Mouse (Mus musculus): Measurements from ENCODE around the gene Arhgap45. TPM values are rescaled to one million over a fixed set of nuclear protein-coding genes. Genes with fewer than 3 reads are reported as not detected.

Arhgap45 gene
- polyA plus RNA-seq, 1 experiment from 2014 or later = 3.4 TPM

- no peaks in the 10 kb centered on the region for H3K27me3 ChIP-seq (ENCODE audit: control insufficient read depth, insufficient read depth, low read length)
- peaks cover 13 to 15% of the 10 kb centered on the region in 2 experiments; a peak in 3 of 4 replicates for H3K4me1 ChIP-seq (ENCODE audit: control insufficient read depth in 2 of 2, insufficient read depth in 2 of 2, low read length in 2 of 2)
- H3K9ac ChIP-seq (ENCODE audit: low read length) = no peak overlapping the region
- H3K4me2 ChIP-seq (ENCODE audit: low read length) = no peak overlapping the region
- no peak overlapping the region for H3K27ac ChIP-seq (replicated peaks in 1 of 2; ENCODE audit: control insufficient read depth in 1 of 2, insufficient read depth in 1 of 2, low read depth in 2 of 2, low read length in 2 of 2)
- no peaks in the 10 kb centered on the region; the same call in 1 of the 2 replicates for H3K36me3 ChIP-seq (ENCODE audit: control insufficient read depth, insufficient read depth, low read length)
- WGBS = 85% methylated on average over 12 of the region's 12 CpGs
- H3K4me3 ChIP-seq (ENCODE audit: control insufficient read depth in 1 of 2, insufficient read depth in 1 of 2, low read depth in 1 of 2, low read length in 2 of 2) = no peak overlapping the region
- H3K9me3 ChIP-seq (ENCODE audit: control insufficient read depth, low read length) = no peaks in the 10 kb centered on the region
- ATAC-seq (ENCODE audit: insufficient number of reproducible peaks, insufficient read depth, low FRiP score, low read depth) = no peak
These were observed 5.7 kb downstream of the Arhgap45 start for GRCm38 (mm10) chr10:80022164-80022563.

- H3K27me3 ChIP-seq (ENCODE audit: control insufficient read depth, insufficient read depth, low read length) = no peaks in the 10 kb centered on the region
- no peak for ATAC-seq (ENCODE audit: insufficient number of reproducible peaks, insufficient read depth, low FRiP score, low read depth)
- H3K4me1 ChIP-seq (ENCODE audit: control insufficient read depth in 2 of 2, insufficient read depth in 2 of 2, low read length in 2 of 2) = peaks cover 13 to 15% of the 10 kb centered on the region in 2 experiments; a peak in 3 of 4 replicates
- WGBS = 93% methylated on average over 8 of the region's 8 CpGs
- no peak overlapping the region for H3K9ac ChIP-seq (ENCODE audit: low read length)
- H3K9me3 ChIP-seq (ENCODE audit: control insufficient read depth, low read length) = no peaks in the 10 kb centered on the region
- H3K4me2 ChIP-seq (ENCODE audit: low read length) = no peak overlapping the region
- H3K27ac ChIP-seq (replicated peaks in 1 of 2; ENCODE audit: control insufficient read depth in 1 of 2, insufficient read depth in 1 of 2, low read depth in 2 of 2, low read length in 2 of 2) = no peak overlapping the region
- H3K36me3 ChIP-seq (ENCODE audit: control insufficient read depth, insufficient read depth, low read length) = peaks cover 3% of the 10 kb centered on the region; the same call in 1 of the 2 replicates
- H3K4me3 ChIP-seq (ENCODE audit: control insufficient read depth in 1 of 2, insufficient read depth in 1 of 2, low read depth in 1 of 2, low read length in 2 of 2) = no peak overlapping the region
These were observed 6.4 kb downstream of the Arhgap45 start for GRCm38 (mm10) chr10:80022806-80023205.

DNA sequence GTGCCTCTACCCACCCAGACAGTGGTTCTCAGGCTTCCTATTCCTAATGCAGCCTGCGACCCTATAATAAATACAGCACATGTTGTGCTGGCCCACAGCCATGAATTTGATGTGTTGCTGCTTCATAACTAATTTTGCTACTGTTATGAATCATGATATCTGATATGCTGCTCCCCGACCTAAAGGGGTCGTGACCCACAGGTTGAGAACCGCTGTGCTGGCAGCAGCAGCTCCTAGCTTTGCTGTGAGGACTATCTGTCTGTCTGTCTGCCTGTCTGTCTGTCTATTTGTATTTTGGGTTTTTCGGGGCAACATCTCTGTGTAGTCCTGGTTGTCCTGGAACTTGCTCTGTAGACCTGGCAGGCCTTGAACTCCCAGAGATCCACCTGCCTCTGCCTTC, 7.3 kb downstream of the Arhgap45 start:
- WGBS = 84% methylated on average over 5 of the region's 5 CpGs
- no peak overlapping the region for H3K4me2 ChIP-seq (ENCODE audit: low read length)
- H3K9me3 ChIP-seq (ENCODE audit: control insufficient read depth, low read length) = no peaks in the 10 kb centered on the region
- H3K27ac ChIP-seq (replicated peaks in 1 of 2; ENCODE audit: control insufficient read depth in 1 of 2, insufficient read depth in 1 of 2, low read depth in 2 of 2, low read length in 2 of 2) = no peak overlapping the region
- no peak overlapping the region for H3K4me3 ChIP-seq (ENCODE audit: control insufficient read depth in 1 of 2, insufficient read depth in 1 of 2, low read depth in 1 of 2, low read length in 2 of 2)
- peaks cover 4% of the 10 kb centered on the region; the same call in 1 of the 2 replicates for H3K36me3 ChIP-seq (ENCODE audit: control insufficient read depth, insufficient read depth, low read length)
- ATAC-seq (ENCODE audit: insufficient number of reproducible peaks, insufficient read depth, low FRiP score, low read depth) = no peak
- no peaks in the 10 kb centered on the region for H3K27me3 ChIP-seq (ENCODE audit: control insufficient read depth, insufficient read depth, low read length)
- H3K4me1 ChIP-seq (ENCODE audit: control insufficient read depth in 2 of 2, insufficient read depth in 2 of 2, low read length in 2 of 2) = peaks cover 9 to 12% of the 10 kb centered on the region in 2 experiments; a peak in 3 of 4 replicates
- no peak overlapping the region for H3K9ac ChIP-seq (ENCODE audit: low read length)

GRCm38 (mm10) chr10:80024229-80025043, 8.0 kb downstream of the Arhgap45 start:
- WGBS = 76% methylated on average over 15 of the region's 15 CpGs
- no peak overlapping the region for H3K27ac ChIP-seq (replicated peaks in 1 of 2; ENCODE audit: control insufficient read depth in 1 of 2, insufficient read depth in 1 of 2, low read depth in 2 of 2, low read length in 2 of 2)
- no peak overlapping the region for H3K4me2 ChIP-seq (ENCODE audit: low read length)
- peaks cover 4% of the 10 kb centered on the region; the same call in 1 of the 2 replicates for H3K36me3 ChIP-seq (ENCODE audit: control insufficient read depth, insufficient read depth, low read length)
- peaks cover 2 to 6% of the 10 kb centered on the region in 2 experiments; a peak in 3 of 4 replicates for H3K4me1 ChIP-seq (ENCODE audit: control insufficient read depth in 2 of 2, insufficient read depth in 2 of 2, low read length in 2 of 2)
- no peak overlapping the region for H3K9ac ChIP-seq (ENCODE audit: low read length)
- no peak overlapping the region for H3K4me3 ChIP-seq (ENCODE audit: control insufficient read depth in 1 of 2, insufficient read depth in 1 of 2, low read depth in 1 of 2, low read length in 2 of 2)
- H3K9me3 ChIP-seq (ENCODE audit: control insufficient read depth, low read length) = no peaks in the 10 kb centered on the region
- no peak for ATAC-seq (ENCODE audit: insufficient number of reproducible peaks, insufficient read depth, low FRiP score, low read depth)
- H3K27me3 ChIP-seq (ENCODE audit: control insufficient read depth, insufficient read depth, low read length) = no peaks in the 10 kb centered on the region

- no peak for ATAC-seq (ENCODE audit: insufficient number of reproducible peaks, insufficient read depth, low FRiP score, low read depth)
- no peak overlapping the region for H3K9ac ChIP-seq (ENCODE audit: low read length)
- no peak overlapping the region for H3K4me2 ChIP-seq (ENCODE audit: low read length)
- H3K27me3 ChIP-seq (ENCODE audit: control insufficient read depth, insufficient read depth, low read length) = no peaks in the 10 kb centered on the region
- peaks cover 4% of the 10 kb centered on the region; the same call in 1 of the 2 replicates for H3K36me3 ChIP-seq (ENCODE audit: control insufficient read depth, insufficient read depth, low read length)
- H3K4me3 ChIP-seq (ENCODE audit: control insufficient read depth in 1 of 2, insufficient read depth in 1 of 2, low read depth in 1 of 2, low read length in 2 of 2) = no peak overlapping the region
- no peak overlapping the region for H3K27ac ChIP-seq (replicated peaks in 1 of 2; ENCODE audit: control insufficient read depth in 1 of 2, insufficient read depth in 1 of 2, low read depth in 2 of 2, low read length in 2 of 2)
- no peaks in the 10 kb centered on the region for H3K9me3 ChIP-seq (ENCODE audit: control insufficient read depth, low read length)
- 55% methylated on average over 4 of the region's 4 CpGs for WGBS
- peaks cover 0 to under 1% of the 10 kb centered on the region in 2 experiments; a peak in 1 of 4 replicates for H3K4me1 ChIP-seq (ENCODE audit: control insufficient read depth in 2 of 2, insufficient read depth in 2 of 2, low read length in 2 of 2)
These were observed 8.5 kb downstream of the Arhgap45 start for GRCm38 (mm10) chr10:80025044-80025347.

DNA sequence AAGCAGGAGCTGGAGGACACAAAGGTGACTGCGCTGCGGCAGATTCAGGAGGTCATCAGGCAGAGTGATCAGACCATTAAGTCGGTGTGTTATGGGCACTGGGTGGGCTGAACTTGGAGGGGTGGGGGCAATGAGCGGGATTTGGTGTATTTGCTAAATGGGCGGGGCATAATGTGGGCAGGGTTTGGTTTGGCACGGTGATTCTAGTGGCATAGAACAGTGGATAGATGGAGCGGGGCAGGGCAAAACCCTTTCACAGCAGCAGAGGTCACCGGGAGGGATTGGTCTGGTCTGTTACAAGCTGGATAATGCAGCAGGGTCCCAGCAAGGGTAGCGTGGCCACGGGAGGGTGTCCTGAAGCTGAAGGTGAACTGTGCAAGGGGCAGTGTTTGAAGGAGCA, 9.0 kb downstream of the Arhgap45 start:
- Histone ChIP-seq H3K9me3 (ENCODE audit: control insufficient read depth, low read length) (no peaks in the 10 kb centered on the region), H3K4me1 (ENCODE audit: control insufficient read depth in 2 of 2, insufficient read depth in 2 of 2, low read length in 2 of 2) (no peaks in the 10 kb centered on the region; a peak in 1 of 4 replicates), H3K27ac (replicated peaks in 1 of 2; ENCODE audit: control insufficient read depth in 1 of 2, insufficient read depth in 1 of 2, low read depth in 2 of 2, low read length in 2 of 2) (no peak overlapping the region), H3K9ac (ENCODE audit: low read length) (no peak overlapping the region), H3K27me3 (ENCODE audit: control insufficient read depth, insufficient read depth, low read length) (no peaks in the 10 kb centered on the region), H3K36me3 (ENCODE audit: control insufficient read depth, insufficient read depth, low read length) (peaks cover 4% of the 10 kb centered on the region; the same call in 1 of the 2 replicates), H3K4me3 (ENCODE audit: control insufficient read depth in 1 of 2, insufficient read depth in 1 of 2, low read depth in 1 of 2, low read length in 2 of 2) (no peak overlapping the region), H3K4me2 (ENCODE audit: low read length) (no peak overlapping the region)
- WGBS = 76% methylated on average over 10 of the region's 10 CpGs
- ATAC-seq (ENCODE audit: insufficient number of reproducible peaks, insufficient read depth, low FRiP score, low read depth) = no peak

- WGBS = 66% methylated on average over 12 of the region's 12 CpGs
- H3K27me3 ChIP-seq (ENCODE audit: control insufficient read depth, insufficient read depth, low read length) = no peaks in the 10 kb centered on the region
- H3K27ac ChIP-seq (replicated peaks in 1 of 2; ENCODE audit: control insufficient read depth in 1 of 2, insufficient read depth in 1 of 2, low read depth in 2 of 2, low read length in 2 of 2) = no peak overlapping the region
- H3K9ac ChIP-seq (ENCODE audit: low read length) = no peak overlapping the region
- H3K9me3 ChIP-seq (ENCODE audit: control insufficient read depth, low read length) = no peaks in the 10 kb centered on the region
- H3K4me1 ChIP-seq (ENCODE audit: control insufficient read depth in 2 of 2, insufficient read depth in 2 of 2, low read length in 2 of 2) = no peaks in the 10 kb centered on the region
- H3K4me3 ChIP-seq (ENCODE audit: control insufficient read depth in 1 of 2, insufficient read depth in 1 of 2, low read depth in 1 of 2, low read length in 2 of 2) = no peak overlapping the region
- no peak for ATAC-seq (ENCODE audit: insufficient number of reproducible peaks, insufficient read depth, low FRiP score, low read depth)
- H3K36me3 ChIP-seq (ENCODE audit: control insufficient read depth, insufficient read depth, low read length) = peaks cover 4% of the 10 kb centered on the region
- no peak overlapping the region for H3K4me2 ChIP-seq (ENCODE audit: low read length)
These were observed 9.4 kb downstream of the Arhgap45 start for GRCm38 (mm10) chr10:80025889-80026288.
